Mouse (Mus musculus) naive thymus-derived CD4-positive, alpha-beta T cell, adult 2 months (primary cell): ENCODE results near the gene Arf4.
A peak's percentile ranks its signal among the peaks of the same experiment; 100 is the strongest.

ENCODE experiments used
- DNase-seq: peaks from one replicate; pipeline ENCODE4 v3.0.0-alpha.2; 2011; ENCODE audit warnings: low read depth

Gene Arf4

DNA sequence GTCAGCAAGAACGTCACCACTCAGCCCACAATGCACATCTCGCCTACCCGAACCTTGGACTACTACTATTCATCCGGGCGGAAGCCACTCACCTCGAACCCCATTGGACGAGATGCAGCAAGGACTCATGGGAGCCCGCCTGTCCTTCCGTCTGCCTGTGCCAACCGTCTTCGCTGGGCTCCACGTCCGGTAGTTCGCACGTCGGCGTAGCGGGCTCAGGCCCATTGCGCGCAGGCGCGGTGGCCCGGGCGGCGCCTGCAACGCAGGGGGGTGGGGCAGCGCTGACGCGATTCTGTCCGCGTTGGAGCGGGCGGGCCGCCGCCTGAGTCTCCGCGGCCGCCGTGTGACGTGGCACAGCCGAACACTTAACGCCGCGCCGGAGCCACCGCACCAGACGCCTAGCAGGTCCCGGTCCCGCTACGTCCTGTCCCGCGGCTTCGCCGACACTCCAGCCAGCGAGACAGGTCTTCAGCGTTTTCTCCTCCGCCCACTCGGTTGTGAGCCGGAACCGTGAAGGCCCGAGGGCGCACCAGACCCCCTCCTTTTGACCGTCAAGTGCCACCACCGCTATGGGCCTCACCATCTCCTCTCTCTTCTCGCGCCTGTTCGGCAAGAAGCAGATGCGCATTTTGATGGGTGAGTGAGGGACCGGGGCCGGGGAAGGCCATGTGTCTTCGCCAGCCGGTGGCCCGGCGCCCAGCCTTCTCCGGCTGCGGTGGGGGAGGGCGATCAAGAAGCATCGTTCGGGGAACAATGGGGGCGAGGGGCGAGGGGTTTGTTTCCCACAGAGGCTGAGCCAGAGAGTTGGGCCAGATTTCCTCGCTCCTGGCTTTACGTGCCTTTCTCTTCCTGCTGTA, at the start of gene Arf4:
Arf4 (plus strand) TSS at position 224 of the 857 bp plus-strand sequence.
- DNase-seq, result peak; percentile 98

DNA sequence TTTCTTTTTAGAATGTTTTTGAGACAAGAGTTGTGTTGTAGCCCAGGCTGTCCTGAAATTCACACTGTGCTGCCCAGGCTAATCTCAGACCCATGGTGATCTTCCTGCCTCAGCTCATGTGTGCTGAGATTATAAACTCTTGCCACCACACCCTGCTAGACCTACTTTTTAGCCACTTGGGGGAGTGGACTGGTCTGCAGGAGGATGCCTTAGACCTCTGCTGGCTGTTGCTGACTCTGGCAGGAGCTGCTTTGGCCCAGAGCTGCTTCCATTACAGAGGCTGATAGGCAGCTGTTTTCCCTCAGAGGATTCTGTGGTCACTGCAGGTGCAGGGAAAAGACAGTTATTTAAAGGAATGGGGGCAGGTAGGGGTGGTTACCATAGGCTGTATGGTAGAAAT, 46.5 kb upstream of the Arf4 start:
- no peak for DNase-seq

DNA sequence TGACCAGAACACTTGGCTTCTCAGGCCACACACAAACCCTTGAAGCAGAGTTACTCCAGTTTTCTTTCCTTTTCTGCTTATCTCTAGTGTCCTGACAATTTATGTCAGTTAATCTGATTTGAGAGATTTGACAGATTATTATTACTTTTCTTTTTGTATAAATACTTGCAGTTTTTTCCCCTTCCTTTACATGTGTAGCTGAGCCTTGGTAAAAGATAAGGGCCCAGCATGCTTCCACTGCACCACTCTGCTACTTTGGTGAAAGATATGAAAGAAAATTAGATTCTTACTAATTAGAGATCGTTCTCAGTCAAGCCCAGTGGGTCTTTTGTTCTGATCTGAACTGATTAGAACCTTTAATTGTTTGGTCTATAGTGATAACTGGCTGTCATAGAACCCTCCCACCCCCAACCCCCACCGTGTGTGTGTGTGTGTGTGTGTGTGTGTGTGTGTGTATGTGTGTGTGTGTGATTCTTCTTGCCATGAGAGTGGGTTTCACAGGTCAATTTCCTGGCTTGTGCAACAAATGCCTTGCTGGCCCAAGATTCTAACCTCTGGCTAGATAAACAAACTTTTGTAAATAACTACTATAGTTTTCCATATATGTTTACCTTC, 44.5 kb upstream of the Arf4 start:
- no peak for DNase-seq

DNA sequence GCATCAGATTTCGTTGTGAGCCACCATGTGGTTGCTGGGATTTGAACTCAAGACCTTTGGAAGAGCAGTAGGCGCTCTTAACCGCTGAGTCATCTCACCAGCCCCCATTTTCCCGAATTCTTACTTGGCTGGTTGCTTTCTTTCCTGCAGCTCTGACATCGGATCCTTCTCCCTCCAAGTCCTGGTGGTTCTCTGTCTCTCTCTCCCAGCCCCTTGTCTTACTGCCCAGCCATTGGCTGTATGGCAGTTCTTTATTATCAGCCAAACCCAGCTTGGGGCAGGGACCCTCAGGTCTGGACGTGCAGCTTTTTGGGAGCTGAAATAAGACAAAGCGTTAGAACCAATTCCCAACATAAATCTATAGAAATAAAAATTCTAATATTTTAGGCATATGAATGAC, 42.7 kb upstream of the Arf4 start:
- DNase-seq, result no peak

DNA sequence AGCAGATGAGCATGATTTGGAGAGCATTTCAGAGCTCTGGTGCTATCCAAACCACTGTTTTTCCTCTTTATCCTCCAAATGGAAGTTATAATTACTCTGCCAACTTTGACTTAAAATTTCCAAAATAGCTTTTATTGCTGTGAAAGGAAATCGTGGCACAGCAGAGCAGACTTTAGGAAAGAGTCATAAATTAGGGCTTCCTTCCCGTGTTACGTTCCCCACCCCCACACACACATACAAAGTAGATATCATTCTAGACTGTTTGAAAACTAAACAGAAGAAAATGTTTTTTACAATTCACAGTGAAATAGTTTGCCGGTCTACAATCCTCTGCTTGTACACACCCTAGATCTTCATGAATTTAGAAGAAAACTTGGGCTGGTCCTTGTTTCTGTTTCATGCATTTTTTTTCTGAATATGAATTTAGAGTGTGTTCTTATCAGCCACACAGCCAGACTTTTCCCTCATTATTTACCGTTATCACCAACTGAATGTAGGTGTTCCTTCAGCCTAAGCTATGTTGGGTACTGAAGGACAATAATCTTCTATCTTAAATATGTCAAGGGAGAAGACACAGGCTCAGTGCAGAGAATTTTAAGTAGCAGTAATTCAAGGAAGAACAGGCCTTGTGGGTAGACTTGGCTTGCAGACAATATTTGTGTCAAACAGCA, 42.0 kb upstream of the Arf4 start:
- DNase-seq, result no peak

DNA sequence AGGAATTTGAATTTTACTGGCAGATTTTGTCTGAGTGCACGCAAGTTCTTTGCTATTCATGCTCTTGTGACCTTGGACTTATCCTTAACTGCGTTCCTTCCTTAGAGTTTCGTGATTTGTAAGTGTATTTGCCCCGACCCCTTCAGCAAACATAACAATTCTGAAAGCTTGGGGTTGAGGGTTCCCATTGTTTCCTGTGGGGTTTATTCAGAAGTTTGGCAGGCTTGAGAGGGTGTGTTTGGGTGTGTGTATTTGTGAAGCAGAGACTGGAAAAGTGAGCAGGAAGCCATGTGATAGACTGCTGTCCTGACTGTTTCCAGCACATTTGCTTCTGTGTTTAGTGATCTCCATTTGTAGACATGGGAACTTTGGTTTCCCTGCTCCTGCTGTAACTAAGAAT, 32.5 kb upstream of the Arf4 start:
- DNase-seq, result no peak

DNA sequence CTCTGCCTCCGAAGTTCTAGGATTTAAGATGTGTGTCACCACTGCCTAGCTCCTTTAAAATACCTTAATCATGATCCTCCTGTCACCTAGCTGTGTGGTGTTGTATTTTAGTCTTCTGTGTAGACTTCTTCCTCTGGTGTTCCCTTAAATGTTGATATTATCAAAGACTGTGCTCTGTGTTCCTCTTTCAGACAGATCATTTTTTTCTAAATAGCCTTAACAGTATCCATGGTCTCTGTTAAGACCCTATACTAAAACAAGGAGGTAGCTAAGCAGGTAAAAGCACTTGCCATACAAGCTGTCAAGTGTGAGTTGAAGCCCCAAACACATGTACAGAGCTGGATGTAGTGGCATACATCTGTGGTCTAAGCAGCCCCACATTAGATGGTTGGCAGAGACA, 28.2 kb upstream of the Arf4 start:
- no peak for DNase-seq

DNA sequence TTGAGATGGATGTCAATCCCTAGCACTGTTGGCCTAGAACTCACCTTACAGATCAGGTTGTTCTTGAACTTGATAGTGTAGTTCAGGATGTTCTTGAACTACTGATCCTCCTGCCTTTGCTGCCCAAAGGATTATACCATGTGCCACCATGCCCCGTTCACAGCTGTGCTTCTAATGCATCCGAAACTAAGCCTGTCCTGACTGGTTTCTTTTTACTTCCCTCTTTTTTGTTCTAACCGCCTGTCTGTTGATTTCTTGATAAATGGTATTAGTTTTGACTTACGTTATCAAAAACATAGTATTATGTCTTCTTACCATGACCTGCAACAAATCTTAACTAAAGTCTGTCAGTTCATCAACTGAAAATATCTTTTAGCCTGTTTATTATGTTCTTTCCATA, 27.2 kb upstream of the Arf4 start:
- DNase-seq, result no peak

DNA sequence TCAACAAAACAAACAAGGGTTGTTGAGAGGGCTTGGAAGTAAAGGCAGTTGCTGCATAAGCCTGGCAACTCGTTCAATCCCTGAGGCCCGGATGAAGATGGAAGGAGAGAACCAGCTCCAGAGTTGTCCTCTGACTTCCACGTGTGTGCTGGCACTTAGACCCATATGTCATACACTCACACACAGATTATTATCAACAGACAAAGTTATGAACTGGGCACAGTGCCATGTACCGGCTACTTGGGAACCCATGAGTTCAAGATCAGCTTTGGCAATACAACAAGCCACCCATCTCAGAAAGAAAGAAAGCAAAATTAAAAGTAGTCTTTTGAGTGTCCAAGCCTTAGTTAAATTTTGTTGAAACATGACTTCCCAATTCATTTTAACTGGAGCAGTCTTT, 12.6 kb upstream of the Arf4 start:
- DNase-seq, result no peak

DNA sequence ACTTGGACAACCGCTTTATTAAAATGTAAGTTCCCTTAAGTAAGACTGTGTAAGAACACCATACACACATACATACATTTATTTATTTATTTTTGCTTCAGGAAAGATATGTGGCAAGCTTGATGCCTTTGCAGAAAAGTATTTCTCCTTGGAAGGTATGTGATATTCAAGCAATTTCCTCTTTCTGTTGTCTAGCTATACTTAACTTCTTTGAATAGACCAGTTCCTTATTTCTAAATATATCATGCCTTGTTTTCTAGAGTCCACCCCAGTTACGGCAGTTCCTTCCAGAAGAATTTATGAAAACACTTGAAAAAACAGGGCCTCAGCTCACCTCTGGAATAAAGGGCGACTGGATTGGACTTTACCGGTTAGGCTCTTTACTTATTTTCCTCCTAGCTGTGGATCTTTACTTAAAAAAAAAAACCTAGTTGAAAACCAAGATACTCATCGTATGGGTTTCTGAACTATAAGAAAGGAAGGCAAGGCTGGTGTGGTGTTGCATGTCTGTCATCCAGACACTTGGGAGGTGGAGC, 11.2 kb upstream of the Arf4 start:
- no peak for DNase-seq

DNA sequence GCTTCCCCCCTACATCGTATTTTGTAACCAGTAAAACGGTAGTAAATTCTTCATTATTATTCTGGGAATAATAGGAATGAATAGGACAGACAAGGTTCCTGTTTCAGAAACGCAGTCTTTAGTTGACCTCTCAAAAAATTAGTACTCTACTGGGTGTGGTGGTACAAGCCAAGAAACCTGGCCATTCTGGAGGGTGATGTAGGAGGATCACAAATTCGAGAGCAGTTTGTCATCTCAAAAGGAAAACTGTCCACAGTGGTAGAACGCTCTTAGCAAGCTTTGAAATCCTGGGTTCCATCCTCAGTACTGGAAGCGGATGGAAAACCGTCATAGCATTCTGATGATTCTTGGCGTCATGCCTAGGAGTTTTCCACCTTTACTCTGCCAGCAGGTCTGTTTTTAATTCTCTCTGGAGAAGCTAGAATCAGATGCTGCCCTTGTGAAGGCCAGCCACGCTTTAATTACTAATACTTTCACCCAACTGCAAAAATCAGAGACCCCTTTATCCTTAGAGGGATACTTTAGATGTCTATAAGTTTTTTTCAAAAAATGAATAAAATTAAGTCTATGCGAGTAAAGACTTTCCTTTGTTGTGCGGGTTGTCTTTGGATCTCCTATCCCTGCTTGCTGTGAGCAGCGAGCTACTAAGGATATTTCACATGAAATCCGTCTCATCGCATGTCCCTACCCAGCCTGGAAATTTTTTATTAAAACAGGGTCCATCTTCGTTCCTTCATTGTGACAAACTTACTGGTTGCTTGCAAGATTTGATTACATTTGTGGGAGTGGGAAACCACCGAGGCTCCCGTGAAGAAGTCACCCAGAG, 636 bp upstream of the Arf4 start:
- no peak for DNase-seq

DNA sequence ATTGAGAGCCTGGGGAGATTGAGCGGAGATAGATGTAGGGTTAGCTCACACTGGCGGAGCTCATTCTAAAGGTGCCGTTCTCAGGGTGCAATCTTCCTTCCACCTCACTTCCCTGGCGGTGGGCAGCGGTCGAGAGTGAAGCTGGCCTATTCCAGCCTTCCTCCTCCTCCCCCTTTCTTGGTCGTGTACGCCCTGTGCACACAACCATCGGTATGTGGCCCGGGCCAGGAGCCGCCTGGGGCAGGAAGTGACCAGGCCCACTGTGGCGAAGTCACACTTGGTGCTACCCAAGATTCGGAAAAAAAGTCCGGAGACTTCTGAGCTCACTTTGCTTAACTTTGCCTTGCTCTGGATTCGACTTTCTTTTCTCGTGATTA, 822 bp downstream of the Arf4 start:
- DNase-seq, result peak; percentile 66

DNA sequence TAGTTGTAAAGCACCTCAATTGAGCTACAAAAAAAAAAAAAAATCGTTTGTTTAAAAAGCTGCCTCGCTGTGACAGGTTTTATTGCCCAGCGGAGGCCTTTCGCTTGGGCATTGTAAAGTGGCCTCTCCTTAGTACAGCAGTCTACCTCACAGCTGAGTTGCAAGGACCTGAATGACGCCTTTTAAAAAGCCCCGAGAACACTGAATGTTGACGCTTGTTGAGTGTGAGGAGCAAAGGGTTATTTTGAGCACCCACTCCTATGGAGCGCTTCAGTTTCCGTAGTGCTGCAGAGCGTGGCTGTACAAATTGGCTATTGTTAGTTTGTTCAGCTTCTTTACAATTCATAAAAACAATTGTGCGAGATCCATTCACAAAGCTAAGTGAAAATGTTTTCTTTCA, 1.4 kb downstream of the Arf4 start:
- DNase-seq, result peak; percentile 51

DNA sequence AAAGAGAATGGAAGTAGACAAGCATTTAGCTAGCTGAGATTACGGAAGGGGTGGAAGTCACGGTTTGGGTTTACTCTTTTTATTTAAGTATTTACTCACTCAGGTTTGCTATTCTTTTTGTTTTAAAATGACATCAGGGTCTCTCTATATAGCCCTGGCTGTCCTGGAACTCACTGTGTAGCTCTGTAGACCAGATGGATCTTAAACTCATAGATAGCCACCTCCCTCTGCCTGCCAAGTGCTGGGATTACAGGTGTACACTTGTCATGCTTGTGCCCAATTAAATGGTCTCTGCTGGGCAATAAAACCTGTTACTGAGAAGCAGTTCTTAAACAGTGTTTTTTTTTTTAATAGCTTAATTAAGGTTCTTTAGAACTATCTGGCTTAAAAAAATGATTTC, 2.1 kb downstream of the Arf4 start:
- DNase-seq, result peak; percentile 44

DNA sequence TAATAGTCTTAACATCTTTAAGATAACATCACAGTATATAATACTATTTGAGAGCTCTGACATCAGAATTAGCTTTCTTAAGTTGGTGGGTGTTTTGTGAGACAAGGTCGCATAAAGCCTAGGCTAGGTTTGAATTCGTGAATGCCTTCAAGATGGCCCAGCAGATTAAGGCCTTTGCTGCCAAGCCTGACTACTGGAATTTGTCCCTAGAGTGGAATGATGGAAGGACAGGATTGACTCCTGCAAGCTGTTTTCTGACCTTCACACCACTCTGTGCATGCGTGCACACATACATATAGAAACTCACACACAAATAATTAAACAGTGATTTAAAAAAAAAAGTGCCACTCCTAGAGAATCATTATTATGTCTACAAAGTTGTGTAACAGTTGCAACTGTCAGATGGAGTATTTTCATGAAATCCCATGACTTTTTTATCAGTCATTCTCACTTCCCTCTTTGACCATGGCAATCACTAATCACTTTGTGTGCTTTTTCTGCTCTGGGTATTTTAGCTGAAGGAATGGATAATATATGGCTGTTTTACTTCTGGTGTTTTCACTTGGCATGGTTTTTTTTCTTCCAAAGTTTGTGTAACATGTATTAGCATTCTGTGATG, 5.2 kb downstream of the Arf4 start:
- DNase-seq, result no peak

DNA sequence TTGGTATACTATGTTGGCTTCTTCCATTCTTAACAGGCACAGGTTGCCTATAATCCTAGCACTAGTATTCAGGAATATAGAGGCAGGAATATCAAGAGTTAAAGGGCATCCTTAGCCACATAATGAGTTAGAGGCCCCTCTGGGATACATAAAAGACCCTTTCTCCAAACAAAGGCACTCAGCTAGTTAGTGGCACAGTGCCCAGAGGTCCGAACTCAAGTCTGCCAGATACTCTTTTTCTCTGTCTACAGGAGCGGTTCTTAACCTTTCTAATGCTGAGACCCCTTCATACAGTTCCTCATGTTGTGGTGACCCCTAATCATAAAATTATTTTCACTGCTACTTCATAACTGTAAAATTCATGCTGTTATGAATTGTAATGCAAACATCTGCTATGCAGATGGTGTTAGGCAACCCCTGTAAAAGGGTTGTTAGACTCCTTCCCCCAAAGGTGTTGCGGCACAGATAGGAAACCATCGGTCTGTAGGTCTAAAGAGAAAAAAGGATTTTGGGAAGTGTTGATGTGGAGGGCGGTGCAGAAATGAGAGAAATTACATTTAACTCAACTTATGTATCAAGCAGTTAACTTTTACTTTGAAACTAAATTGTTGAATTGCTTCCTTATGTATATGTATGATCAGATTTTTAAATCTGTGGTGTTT, 8.2 kb downstream of the Arf4 start:
- DNase-seq, result peak; percentile 14

DNA sequence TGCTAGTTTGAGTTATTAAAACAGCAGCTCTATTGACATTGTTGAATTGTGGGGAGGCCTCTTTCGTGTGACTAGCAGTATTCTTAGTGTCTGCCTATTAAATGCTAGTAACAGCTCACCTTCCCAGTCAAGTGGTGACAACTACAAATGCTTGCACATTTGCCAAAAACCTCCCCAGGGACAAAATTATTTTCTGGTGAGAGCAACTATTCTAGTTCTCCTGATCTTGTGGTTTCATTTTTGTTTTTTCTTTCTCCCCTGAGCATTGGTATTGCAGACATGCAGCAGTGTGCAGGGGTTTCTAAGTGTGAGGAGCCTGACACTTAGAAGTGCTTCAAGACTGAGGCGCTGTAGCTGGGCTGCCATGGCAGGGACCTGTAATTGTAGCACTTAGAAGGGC, 9.9 kb downstream of the Arf4 start:
- DNase-seq, result no peak

DNA sequence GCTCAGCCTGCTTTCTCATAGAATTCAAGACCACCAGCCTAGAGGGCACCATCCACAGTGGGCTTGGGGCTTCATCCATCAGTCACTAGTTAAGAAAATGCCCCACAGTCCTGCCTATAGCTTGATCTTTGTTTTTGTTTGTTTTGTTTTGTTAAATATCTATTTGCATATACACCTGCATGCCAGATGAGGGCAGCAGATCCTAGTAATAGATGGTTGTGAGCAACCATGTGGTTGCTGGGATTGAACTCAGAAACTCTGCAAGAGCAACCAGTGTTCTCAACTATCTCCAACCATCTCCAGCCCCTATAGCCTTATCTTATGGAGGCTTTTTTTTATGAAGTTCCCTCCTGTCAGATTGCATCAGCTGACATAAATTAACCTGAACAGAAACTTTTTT, 14.0 kb downstream of the Arf4 start:
- DNase-seq, result peak; percentile 71

DNA sequence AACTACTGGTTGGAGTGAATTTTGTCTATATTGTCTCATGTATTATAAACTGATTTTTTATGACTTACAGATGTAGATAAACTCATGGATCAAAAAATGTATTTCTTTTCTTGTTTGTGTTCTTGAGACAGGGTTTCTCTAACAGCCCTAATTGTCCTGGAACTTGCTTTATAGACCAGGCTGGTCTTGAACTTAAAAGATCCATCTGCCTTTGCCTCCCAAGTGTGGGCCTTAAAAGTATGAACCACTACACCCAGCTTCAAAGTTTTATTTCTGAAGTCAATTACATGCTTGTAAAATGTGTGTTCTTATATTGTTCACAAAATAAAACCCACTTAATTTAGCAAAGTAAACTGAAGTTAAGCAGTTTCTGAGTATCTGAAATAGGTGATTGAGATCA, 20.3 kb downstream of the Arf4 start:
- DNase-seq, result no peak

DNA sequence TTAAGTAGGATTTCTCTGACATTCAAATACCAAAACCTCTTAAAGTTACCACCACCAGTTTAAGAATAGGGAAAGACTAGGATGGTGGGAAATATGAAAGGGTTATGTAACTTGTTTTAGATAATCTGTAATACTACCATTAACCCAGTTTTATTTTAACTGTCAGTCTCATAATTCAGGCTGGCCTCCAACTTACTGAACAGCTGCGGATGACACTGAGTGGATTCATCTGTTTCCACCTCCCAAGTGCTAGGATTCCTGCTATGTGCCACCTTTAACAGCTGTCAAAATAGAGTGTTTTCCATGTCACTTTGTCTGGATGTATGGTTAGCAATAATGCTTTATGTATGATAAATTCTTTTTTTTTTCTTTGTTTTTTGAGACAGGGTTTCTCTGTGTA, 22.4 kb downstream of the Arf4 start:
- no peak for DNase-seq

DNA sequence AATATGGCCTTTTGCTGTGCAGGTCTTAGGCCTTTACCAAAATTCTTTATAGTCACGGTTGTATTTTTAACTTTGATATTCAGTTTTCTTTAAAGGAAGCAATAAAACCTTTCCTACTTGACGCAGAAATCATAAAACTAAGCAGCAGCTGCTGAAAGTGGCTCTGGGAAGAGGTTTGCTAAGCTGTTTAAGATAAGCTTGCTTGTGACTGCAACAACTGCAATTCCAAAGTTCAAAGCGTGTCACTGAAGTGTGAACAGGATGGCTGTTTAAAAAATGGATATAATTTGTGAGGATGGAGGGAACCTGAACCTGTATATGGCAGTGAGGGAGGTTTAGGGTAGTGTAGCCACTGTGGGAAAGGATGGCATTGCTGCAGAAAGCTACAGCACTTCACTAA, 24.1 kb downstream of the Arf4 start:
- DNase-seq, result no peak
